Mouse (Mus musculus) stomach, embryonic 14.5 days (tissue): ENCODE measurements around the gene Acss1. TPM values are rescaled to one million over a fixed set of nuclear protein-coding genes. Genes with fewer than 3 reads are reported as not detected.

Experiments used
- ATAC-seq: fragments of 200-750 bp; cut with Nextera tagmentation; 2 replicates; pipeline ENCODE4 v1.8.0; 2017; ENCODE audit warnings: low read depth, moderate TSS enrichment; ENCODE audit not compliant: insufficient number of reproducible peaks, insufficient read depth, low FRiP score
- H3K27ac ChIP-seq: fragments of 300-500 bp; sonication (generic); 2 replicates; pipeline ENCODE4 v1.5.1; 2014; ENCODE audit warnings: mild to moderate bottlenecking, low read length, moderate library complexity, mixed read lengths
- H3K27me3 ChIP-seq: fragments of 300-500 bp; sonication (generic); 2 replicates; pipeline ENCODE4 v1.6.1; 2014; ENCODE audit warnings: low read length, control low read depth, mixed read lengths; ENCODE audit not compliant: control insufficient read depth, insufficient read depth
- H3K36me3 ChIP-seq: fragments of 300-500 bp; sonication (generic); 2 replicates; pipeline ENCODE4 v1.6.1; 2014; ENCODE audit warnings: mild to moderate bottlenecking, control low read depth, low read length, moderate library complexity, mixed read lengths; ENCODE audit not compliant: control insufficient read depth, insufficient read depth
- H3K4me1 ChIP-seq: fragments of 300-500 bp; sonication (generic); 2 replicates; pipeline ENCODE4 v1.6.1; 2014; ENCODE audit warnings: low read length, control low read depth, mixed read lengths; ENCODE audit not compliant: control insufficient read depth, insufficient read depth
- H3K4me2 ChIP-seq: fragments of 300-500 bp; sonication (generic); replicated peaks from 2 replicates; pipeline ENCODE4 v1.6.1; 2014; ENCODE audit warnings: low read depth, low read length, control low read depth
- H3K4me3 ChIP-seq: fragments of 300-500 bp; sonication (generic); 2 replicates; pipeline ENCODE4 v1.5.1; 2014; ENCODE audit warnings: low read depth, low read length, control low read depth
- H3K9ac ChIP-seq: fragments of 300-500 bp; sonication (generic); replicated peaks from 2 replicates; pipeline ENCODE4 v1.6.1; 2014; ENCODE audit warnings: low read depth, mild to moderate bottlenecking, control low read depth, low read length, moderate library complexity, mixed read lengths
- H3K9me3 ChIP-seq: fragments of 300-500 bp; sonication (generic); 2 replicates; pipeline ENCODE4 v1.6.1; 2016; ENCODE audit warnings: low read depth, low read length, control low read depth; ENCODE audit not compliant: control insufficient read depth
- WGBS: fragments of 180-500 bp; shearing (Covaris S2); extraction: QIAGEN DNeasy Blood & Tissue Kit; methylation state at CpG from one replicate; pipeline ENCODE4 v1.1.7; 2014; 5-methylcytosine and 5-hydroxymethylcytosine counted together
- polyA plus RNA-seq: library from polyadenylated mRNA; unstranded; fragments of >200 nt; fragmentation: Nextera tagmentation; extraction: Ambion mirVana; gene quantifications from 2 replicates; pipeline ENCODE4 v1.2.1, GENCODE M21; 2014

Gene Acss1
- polyA plus RNA-seq, 1 experiment from 2014 or later = 28.7 TPM

- Histone ChIP-seq H3K27me3 (peaks cover 26% of the 10 kb centered on the region), H3K9me3 (no peaks in the 10 kb centered on the region), H3K9ac (no peak overlapping the region), H3K36me3 (no peaks in the 10 kb centered on the region), H3K4me1 (peaks cover 6% of the 10 kb centered on the region; the same call in 1 of the 2 replicates), H3K27ac (no peak overlapping the region), H3K4me3 (no peak overlapping the region), H3K4me2 (no peak overlapping the region)
- WGBS = 85% methylated on average over 9 of the region's 9 CpGs
- no peak for ATAC-seq
Measured at GRCm38 (mm10) chr2:150685389-150685788, 17.1 kb upstream of the Acss1 start.

- H3K27me3 ChIP-seq = peaks cover 17% of the 10 kb centered on the region
- no peak overlapping the region for H3K9ac ChIP-seq
- H3K9me3 ChIP-seq = no peaks in the 10 kb centered on the region
- H3K4me2 ChIP-seq = no peak overlapping the region
- H3K4me3 ChIP-seq = no peak overlapping the region
- no peaks in the 10 kb centered on the region for H3K36me3 ChIP-seq
- WGBS = 85% methylated on average over 12 of the region's 12 CpGs
- H3K4me1 ChIP-seq = peaks cover 6% of the 10 kb centered on the region; the same call in 1 of the 2 replicates
- H3K27ac ChIP-seq = no peak overlapping the region
- no peak for ATAC-seq
Measured at GRCm38 (mm10) chr2:150684451-150684850, 16.2 kb upstream of the Acss1 start.

GRCm38 (mm10) chr2:150681581-150681980 is 13.3 kb upstream of the Acss1 start:
- Histone ChIP-seq H3K27ac (no peak overlapping the region), H3K4me3 (no peak overlapping the region), H3K27me3 (peaks cover 5% of the 10 kb centered on the region; the same call in 1 of the 2 replicates), H3K4me1 (no peaks in the 10 kb centered on the region), H3K4me2 (no peak overlapping the region), H3K9ac (no peak overlapping the region), H3K36me3 (no peaks in the 10 kb centered on the region), H3K9me3 (no peaks in the 10 kb centered on the region)
- 50% methylated on average over 4 of the region's 4 CpGs for WGBS
- ATAC-seq = no peak

GRCm38 (mm10) chr2:150678392-150678791 is 10.1 kb upstream of the Acss1 start:
- H3K36me3 ChIP-seq = no peaks in the 10 kb centered on the region
- no peak overlapping the region for H3K9ac ChIP-seq
- ATAC-seq = no peak

GRCm38 (mm10) chr2:150675525-150675924 is 7.2 kb upstream of the Acss1 start:
- Histone ChIP-seq H3K27me3 (no peaks in the 10 kb centered on the region), H3K4me3 (no peak overlapping the region), H3K36me3 (no peaks in the 10 kb centered on the region), H3K9me3 (no peaks in the 10 kb centered on the region), H3K9ac (no peak overlapping the region), H3K4me2 (no peak overlapping the region), H3K27ac (no peak overlapping the region), H3K4me1 (no peaks in the 10 kb centered on the region)
- no peak for ATAC-seq
- WGBS = 22% methylated on average over 1 of the region's 1 CpGs

More at GRCm38 (mm10) chr2:150678392-150678791, 10.1 kb upstream of the Acss1 start:
- no peaks in the 10 kb centered on the region for H3K4me1 ChIP-seq
- H3K4me3 ChIP-seq = no peak overlapping the region
- H3K9me3 ChIP-seq = no peaks in the 10 kb centered on the region
- no peaks in the 10 kb centered on the region for H3K27me3 ChIP-seq
- no peak overlapping the region for H3K27ac ChIP-seq
- WGBS = 2% methylated on average over 3 of the region's 3 CpGs
- H3K4me2 ChIP-seq = no peak overlapping the region

- peak; percentile 53; the same call in 1 of the 2 replicates for ATAC-seq
- H3K9me3 ChIP-seq = no peaks in the 10 kb centered on the region
- H3K4me3 ChIP-seq = no peak overlapping the region
- H3K9ac ChIP-seq = no peak overlapping the region
- no peaks in the 10 kb centered on the region for H3K36me3 ChIP-seq
- no peak overlapping the region for H3K27ac ChIP-seq
- WGBS = 5% methylated on average over 2 of the region's 2 CpGs
- H3K27me3 ChIP-seq = no peaks in the 10 kb centered on the region
- no peak overlapping the region for H3K4me2 ChIP-seq
- H3K4me1 ChIP-seq = no peaks in the 10 kb centered on the region
Measured at GRCm38 (mm10) chr2:150674900-150675299, 6.6 kb upstream of the Acss1 start.

GRCm38 (mm10) chr2:150673929-150674328 is 5.6 kb upstream of the Acss1 start:
- no peak overlapping the region for H3K9ac ChIP-seq
- no peak overlapping the region for H3K4me2 ChIP-seq
- ATAC-seq = no peak
- H3K9me3 ChIP-seq = no peaks in the 10 kb centered on the region
- no peak overlapping the region for H3K4me3 ChIP-seq
- H3K27me3 ChIP-seq = no peaks in the 10 kb centered on the region
- 77% methylated on average over 11 of the region's 11 CpGs for WGBS
- no peaks in the 10 kb centered on the region for H3K36me3 ChIP-seq
- no peaks in the 10 kb centered on the region for H3K4me1 ChIP-seq
- H3K27ac ChIP-seq = no peak overlapping the region

GRCm38 (mm10) chr2:150671609-150672290 is 3.5 kb upstream of the Acss1 start:
- 81% methylated on average over 8 of the region's 8 CpGs for WGBS
- ATAC-seq = no peak
- no peaks in the 10 kb centered on the region for H3K9me3 ChIP-seq
- no peak overlapping the region for H3K4me2 ChIP-seq
- H3K4me1 ChIP-seq = 0 out of 2 replicates have a peak, but pooled peaks cover 9% of the 10 kb centered on the region
- H3K36me3 ChIP-seq = no peaks in the 10 kb centered on the region
- H3K27me3 ChIP-seq = no peaks in the 10 kb centered on the region
- no peak overlapping the region for H3K27ac ChIP-seq
- no peak overlapping the region for H3K4me3 ChIP-seq
- no peak overlapping the region for H3K9ac ChIP-seq

GRCm38 (mm10) chr2:150670926-150671325 is 2.6 kb upstream of the Acss1 start:
- no peak overlapping the region for H3K4me2 ChIP-seq
- H3K9ac ChIP-seq = no peak overlapping the region
- H3K4me1 ChIP-seq = 0 out of 2 replicates have a peak, but pooled peaks cover 11% of the 10 kb centered on the region
- WGBS = 76% methylated on average over 1 of the region's 1 CpGs
- no peaks in the 10 kb centered on the region for H3K9me3 ChIP-seq
- no peak overlapping the region for H3K27ac ChIP-seq
- no peak for ATAC-seq
- H3K36me3 ChIP-seq = no peaks in the 10 kb centered on the region
- no peak overlapping the region for H3K4me3 ChIP-seq
- no peaks in the 10 kb centered on the region for H3K27me3 ChIP-seq
